Mouse (Mus musculus) liver, embryonic 12.5 days (tissue): ENCODE data around the gene Vps13a. TPM values are rescaled to one million over a fixed set of nuclear protein-coding genes. Genes with fewer than 3 reads are reported as not detected.

Experiments used
- ATAC-seq: fragments of 200-750 bp; cut with Nextera tagmentation; 2 replicates; pipeline ENCODE4 v1.8.0; 2017; ENCODE audit warnings: moderate number of reproducible peaks, mild to moderate bottlenecking, moderate library complexity
- H3K27ac ChIP-seq: fragments of 300-500 bp; sonication (generic); 2 replicates; pipeline ENCODE4 v1.5.1; 2016; ENCODE audit warnings: mild to moderate bottlenecking
- H3K27me3 ChIP-seq: fragments of 300-500 bp; sonication (generic); replicated peaks from 2 replicates; pipeline ENCODE4 v1.6.1; 2016; ENCODE audit warnings: mild to moderate bottlenecking, moderate library complexity
- H3K36me3 ChIP-seq: fragments of 300-500 bp; sonication (generic); 2 replicates; pipeline ENCODE4 v1.6.1; 2016; ENCODE audit warnings: mild to moderate bottlenecking, moderate library complexity
- H3K4me1 ChIP-seq: fragments of 300-500 bp; sonication (generic); 2 replicates; pipeline ENCODE4 v1.6.1; 2016
- H3K4me2 ChIP-seq: fragments of 300-500 bp; sonication (generic); 2 replicates; pipeline ENCODE4 v1.6.1; 2016; ENCODE audit warnings: mild to moderate bottlenecking, moderate library complexity
- H3K4me3 ChIP-seq: fragments of 300-500 bp; sonication (generic); 2 replicates; pipeline ENCODE4 v1.5.1; 2016; ENCODE audit warnings: mild to moderate bottlenecking, moderate library complexity
- H3K9ac ChIP-seq: fragments of 300-500 bp; sonication (generic); 2 replicates; pipeline ENCODE4 v1.6.1; 2016; ENCODE audit warnings: mild to moderate bottlenecking, moderate library complexity
- H3K9me3 ChIP-seq: fragments of 300-500 bp; sonication (generic); replicated peaks from 2 replicates; pipeline ENCODE4 v1.6.1; 2016; ENCODE audit warnings: mild to moderate bottlenecking, moderate library complexity
- WGBS: fragments of 180-500 bp; shearing (Covaris S2); methylation state at CpG from one replicate; pipeline ENCODE4 v1.1.7; 2016; ENCODE audit not compliant: insufficient replicate concordance; 5-methylcytosine and 5-hydroxymethylcytosine counted together
- polyA plus RNA-seq: library from polyadenylated mRNA; unstranded; fragments of >200 nt; fragmentation: Nextera tagmentation; extraction: Ambion mirVana; gene quantifications from 2 replicates; pipeline ENCODE4 v1.2.1, GENCODE M21; 2016

Gene Vps13a
- polyA plus RNA-seq, 1 experiment from 2014 or later: 10.0 TPM

DNA sequence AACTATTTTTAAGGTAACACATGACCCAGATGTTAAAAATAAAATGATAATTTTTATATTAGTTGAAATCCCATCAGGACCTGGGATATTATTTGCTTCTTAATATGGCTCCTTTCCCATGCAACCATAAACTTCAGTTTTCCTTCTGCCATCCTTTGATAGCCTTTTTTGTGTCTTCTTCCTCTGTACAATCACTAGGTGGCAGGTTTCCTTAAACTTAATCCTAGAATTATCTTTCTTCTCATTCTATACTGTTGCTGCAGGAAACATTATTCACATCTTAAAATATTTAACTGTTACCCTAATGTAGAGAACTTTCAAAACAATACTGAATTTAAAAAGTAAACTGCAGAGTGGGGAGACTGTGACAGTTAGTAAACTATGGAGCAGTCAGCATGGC is 24.9 kb downstream of the Vps13a start:
- H3K9ac ChIP-seq: no peak overlapping the region
- H3K4me2 ChIP-seq: no peak overlapping the region
- no peaks in the 10 kb centered on the region for H3K27me3 ChIP-seq
- H3K4me1 ChIP-seq: peaks cover 7% of the 10 kb centered on the region; the same call in 1 of the 2 replicates
- H3K9me3 ChIP-seq: no peaks in the 10 kb centered on the region
- H3K36me3 ChIP-seq: peaks cover 22% of the 10 kb centered on the region
- no peak overlapping the region for H3K4me3 ChIP-seq
- ATAC-seq: no peak
- no peak overlapping the region for H3K27ac ChIP-seq

DNA sequence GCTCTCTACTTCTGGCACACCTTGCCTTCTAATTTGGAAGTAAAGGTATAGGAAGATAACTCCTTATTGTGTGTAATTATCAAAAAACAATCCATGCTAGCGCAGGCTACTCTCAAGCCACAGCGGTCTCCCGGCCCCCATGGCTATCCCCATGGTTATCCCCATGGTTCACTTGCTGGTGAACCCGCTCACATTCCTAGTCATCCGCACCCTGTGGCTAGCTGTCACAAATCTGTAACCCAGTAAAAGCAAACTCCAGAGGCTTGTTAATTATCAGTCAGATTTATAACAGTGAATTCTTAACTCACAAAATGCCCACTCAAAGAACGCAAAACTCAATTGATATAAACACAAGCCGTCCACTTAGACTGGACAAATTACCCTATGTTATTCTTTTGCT is 25.5 kb downstream of the Vps13a start:
- peaks cover 7% of the 10 kb centered on the region; the same call in 1 of the 2 replicates for H3K4me1 ChIP-seq
- ATAC-seq: no peak
- WGBS: 89% methylated on average over 7 of the region's 7 CpGs

DNA sequence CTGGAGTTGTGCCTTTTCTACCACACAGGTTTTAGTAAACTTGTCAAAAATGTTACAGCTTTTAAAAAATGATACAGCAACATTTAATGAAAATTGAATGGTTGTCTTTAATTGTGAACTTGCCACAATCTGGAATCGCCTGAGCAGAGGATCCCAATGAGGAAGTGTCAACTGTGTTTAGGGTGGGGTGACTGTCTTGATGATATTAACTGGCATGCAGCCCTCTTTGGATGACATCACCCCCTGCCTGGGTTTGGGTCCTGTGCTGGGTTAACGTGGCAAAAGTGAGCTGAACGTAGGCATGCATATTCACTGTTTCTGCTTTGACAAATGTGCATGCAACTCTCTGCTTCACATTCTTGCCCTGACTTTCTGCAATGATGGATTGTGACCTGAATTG is 27.6 kb downstream of the Vps13a start:
- 82% methylated on average over 3 of the region's 3 CpGs for WGBS
- H3K27ac ChIP-seq: no peak overlapping the region
- no peaks in the 10 kb centered on the region for H3K9me3 ChIP-seq
- no peak overlapping the region for H3K4me3 ChIP-seq
- H3K4me2 ChIP-seq: no peak overlapping the region
- no peak for ATAC-seq
- no peaks in the 10 kb centered on the region for H3K27me3 ChIP-seq
- H3K4me1 ChIP-seq: peaks cover 7% of the 10 kb centered on the region; the same call in 1 of the 2 replicates
- peaks cover 22% of the 10 kb centered on the region for H3K36me3 ChIP-seq
- no peak overlapping the region for H3K9ac ChIP-seq

More for the DNA sequence above, 25.5 kb downstream of the Vps13a start:
- no peak overlapping the region for H3K4me2 ChIP-seq
- H3K9ac ChIP-seq: no peak overlapping the region
- no peak overlapping the region for H3K4me3 ChIP-seq
- H3K9me3 ChIP-seq: no peaks in the 10 kb centered on the region
- no peaks in the 10 kb centered on the region for H3K27me3 ChIP-seq
- peaks cover 22% of the 10 kb centered on the region for H3K36me3 ChIP-seq
- no peak overlapping the region for H3K27ac ChIP-seq

DNA sequence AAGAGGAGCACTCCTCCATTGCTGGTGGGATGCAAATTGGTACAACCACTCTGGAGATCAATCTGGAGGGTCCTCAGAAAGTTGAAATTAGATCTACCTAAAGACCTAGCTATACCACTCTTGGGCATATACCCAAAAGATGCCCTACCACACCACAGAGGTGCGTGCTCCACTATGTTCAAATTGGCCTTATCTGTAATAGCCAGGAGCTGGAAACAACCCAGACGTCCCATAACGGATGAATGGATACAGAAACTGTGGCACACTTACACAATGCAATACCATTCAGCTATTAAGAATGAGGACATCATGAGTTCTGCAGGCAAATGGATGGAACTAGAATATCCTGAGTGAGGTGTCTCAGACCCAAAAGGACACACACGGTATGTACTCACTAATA is 43.9 kb downstream of the Vps13a start:
- H3K27ac ChIP-seq: no peak overlapping the region
- H3K27me3 ChIP-seq: no peaks in the 10 kb centered on the region
- no peak overlapping the region for H3K4me3 ChIP-seq
- no peak for ATAC-seq
- WGBS: 78% methylated on average over 4 of the region's 4 CpGs
- no peaks in the 10 kb centered on the region for H3K9me3 ChIP-seq
- no peak overlapping the region for H3K9ac ChIP-seq
- H3K4me2 ChIP-seq: no peak overlapping the region
- H3K4me1 ChIP-seq: no peaks in the 10 kb centered on the region; the same call in 1 of the 2 replicates
- peaks cover 23% of the 10 kb centered on the region for H3K36me3 ChIP-seq

DNA sequence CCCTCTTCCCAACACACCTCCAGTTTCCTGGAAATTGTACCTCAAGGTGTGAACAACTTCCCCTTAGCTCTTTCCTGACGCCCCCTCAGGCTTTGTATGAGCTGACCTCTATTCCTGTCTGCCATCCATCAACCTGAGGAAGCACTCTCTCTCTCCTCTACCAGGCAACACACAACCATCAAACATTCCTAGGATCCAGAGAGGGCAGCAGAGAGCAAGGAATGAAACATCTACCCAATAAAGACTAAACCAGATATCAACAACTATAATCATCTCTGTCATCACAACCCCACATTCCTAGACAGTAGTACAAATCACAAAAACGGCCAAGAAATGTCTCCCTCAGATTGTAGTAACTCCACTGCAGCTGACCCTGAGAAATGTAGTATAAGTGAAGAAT is 52.0 kb downstream of the Vps13a start:
- Histone ChIP-seq H3K4me2 (no peak overlapping the region), H3K27me3 (no peaks in the 10 kb centered on the region), H3K9ac (no peak overlapping the region), H3K9me3 (no peaks in the 10 kb centered on the region), H3K4me3 (no peak overlapping the region), H3K27ac (no peak overlapping the region), H3K36me3 (peaks cover 17% of the 10 kb centered on the region), H3K4me1 (no peaks in the 10 kb centered on the region)
- WGBS: 58% methylated on average over 2 of the region's 2 CpGs
- no peak for ATAC-seq

DNA sequence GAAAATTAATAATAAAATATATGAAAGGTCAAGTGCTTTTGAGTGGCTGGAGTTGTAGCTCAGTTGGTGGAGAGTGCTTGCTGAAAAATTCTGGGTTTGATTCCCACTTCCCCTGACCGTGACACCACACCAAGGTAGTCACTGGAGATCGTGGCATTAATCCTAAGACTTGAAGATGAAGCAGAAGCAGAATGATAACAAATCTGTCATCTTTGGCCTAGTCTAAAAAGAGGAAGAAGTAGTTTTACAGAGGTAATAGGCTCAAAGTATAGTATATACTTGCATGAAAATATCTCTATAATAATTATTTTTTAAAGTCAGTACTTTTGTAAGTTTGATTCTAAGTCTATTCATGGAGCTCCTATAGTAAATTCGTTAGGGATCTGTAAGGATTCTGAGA is 65.5 kb downstream of the Vps13a start:
- H3K4me3 ChIP-seq: no peak overlapping the region
- peaks cover 13% of the 10 kb centered on the region for H3K36me3 ChIP-seq
- no peak overlapping the region for H3K4me2 ChIP-seq
- H3K4me1 ChIP-seq: no peaks in the 10 kb centered on the region
- no peaks in the 10 kb centered on the region for H3K27me3 ChIP-seq
- no peaks in the 10 kb centered on the region for H3K9me3 ChIP-seq
- 71% methylated on average over 3 of the region's 3 CpGs for WGBS
- no peak overlapping the region for H3K9ac ChIP-seq
- no peak overlapping the region for H3K27ac ChIP-seq
- no peak for ATAC-seq

DNA sequence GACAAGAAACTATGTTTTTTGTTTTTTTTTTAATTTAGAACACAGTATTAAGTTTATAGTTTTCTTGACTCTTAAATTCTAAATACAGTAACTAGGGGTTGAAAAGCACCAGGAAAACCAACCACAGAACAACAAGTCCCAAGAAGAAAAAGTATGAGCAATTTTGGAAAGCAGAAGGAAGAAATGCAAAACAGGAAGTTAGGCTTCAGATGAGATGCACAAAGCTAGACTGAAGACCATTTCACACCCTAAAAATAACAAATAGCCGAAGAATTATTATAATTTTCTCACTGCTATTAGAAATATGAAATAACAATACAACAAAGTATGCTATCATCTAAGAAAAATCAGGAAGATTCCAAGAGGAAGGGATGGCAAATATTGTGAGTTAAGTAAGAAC is 78.9 kb downstream of the Vps13a start:
- ATAC-seq: no peak
- Histone ChIP-seq H3K27me3 (no peaks in the 10 kb centered on the region), H3K9ac (no peak overlapping the region), H3K4me3 (no peak overlapping the region), H3K4me1 (no peaks in the 10 kb centered on the region), H3K27ac (no peak overlapping the region), H3K9me3 (no peaks in the 10 kb centered on the region), H3K36me3 (0 out of 2 replicates have a peak, but pooled peaks cover 3% of the 10 kb centered on the region), H3K4me2 (no peak overlapping the region)
- WGBS: 53% methylated on average over 1 of the region's 1 CpGs

DNA sequence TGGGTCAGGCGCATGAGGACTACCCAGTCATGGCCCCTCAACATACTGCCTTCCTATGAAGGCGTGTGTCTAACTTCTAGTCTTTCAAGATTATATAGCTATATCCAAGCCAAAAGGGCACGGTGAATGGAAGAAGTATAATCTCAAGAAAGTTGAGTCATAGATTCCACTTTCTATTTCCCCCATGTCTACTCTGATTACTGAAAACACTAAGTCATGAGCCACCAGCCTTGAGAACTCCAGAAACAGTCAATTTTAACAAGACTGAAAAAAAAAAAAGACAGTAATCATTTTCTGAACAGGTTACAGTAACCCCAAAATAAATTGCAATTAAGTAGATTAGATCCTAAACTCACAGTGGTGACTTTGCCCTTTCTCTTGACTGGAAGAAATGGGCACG is 95.8 kb downstream of the Vps13a start:
- no peak overlapping the region for H3K4me2 ChIP-seq
- no peaks in the 10 kb centered on the region for H3K4me1 ChIP-seq
- H3K9ac ChIP-seq: no peak overlapping the region
- H3K9me3 ChIP-seq: no peaks in the 10 kb centered on the region
- 87% methylated on average over 4 of the region's 4 CpGs for WGBS
- H3K27ac ChIP-seq: no peak overlapping the region
- H3K27me3 ChIP-seq: no peaks in the 10 kb centered on the region
- ATAC-seq: no peak
- H3K36me3 ChIP-seq: peaks cover 28% of the 10 kb centered on the region
- no peak overlapping the region for H3K4me3 ChIP-seq

DNA sequence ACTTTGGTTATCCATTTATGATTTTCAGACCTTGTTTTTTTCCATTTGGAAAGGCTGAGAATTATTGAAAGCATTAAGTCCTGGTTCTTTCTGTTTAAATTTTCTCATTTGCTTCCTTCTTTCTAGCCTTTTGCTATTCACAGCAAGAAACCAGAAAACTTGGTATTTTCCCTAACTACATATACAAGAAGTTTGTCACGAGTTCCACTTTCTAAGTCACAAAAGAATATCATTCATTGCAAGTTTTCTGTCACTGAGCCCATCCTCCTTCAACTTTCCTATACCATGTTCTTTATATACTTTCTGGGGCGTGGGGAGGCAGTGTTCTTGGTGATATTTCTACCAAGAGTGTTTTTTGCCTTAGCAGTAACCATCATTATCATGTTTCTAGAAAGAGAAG is 96.5 kb downstream of the Vps13a start:
- no peak overlapping the region for H3K4me2 ChIP-seq
- H3K27ac ChIP-seq: no peak overlapping the region
- no peak for ATAC-seq
- H3K27me3 ChIP-seq: no peaks in the 10 kb centered on the region
- WGBS: 74% methylated on average over 2 of the region's 2 CpGs
- H3K4me3 ChIP-seq: no peak overlapping the region
- peaks cover 25% of the 10 kb centered on the region for H3K36me3 ChIP-seq
- H3K4me1 ChIP-seq: no peaks in the 10 kb centered on the region
- H3K9me3 ChIP-seq: no peaks in the 10 kb centered on the region
- no peak overlapping the region for H3K9ac ChIP-seq

DNA sequence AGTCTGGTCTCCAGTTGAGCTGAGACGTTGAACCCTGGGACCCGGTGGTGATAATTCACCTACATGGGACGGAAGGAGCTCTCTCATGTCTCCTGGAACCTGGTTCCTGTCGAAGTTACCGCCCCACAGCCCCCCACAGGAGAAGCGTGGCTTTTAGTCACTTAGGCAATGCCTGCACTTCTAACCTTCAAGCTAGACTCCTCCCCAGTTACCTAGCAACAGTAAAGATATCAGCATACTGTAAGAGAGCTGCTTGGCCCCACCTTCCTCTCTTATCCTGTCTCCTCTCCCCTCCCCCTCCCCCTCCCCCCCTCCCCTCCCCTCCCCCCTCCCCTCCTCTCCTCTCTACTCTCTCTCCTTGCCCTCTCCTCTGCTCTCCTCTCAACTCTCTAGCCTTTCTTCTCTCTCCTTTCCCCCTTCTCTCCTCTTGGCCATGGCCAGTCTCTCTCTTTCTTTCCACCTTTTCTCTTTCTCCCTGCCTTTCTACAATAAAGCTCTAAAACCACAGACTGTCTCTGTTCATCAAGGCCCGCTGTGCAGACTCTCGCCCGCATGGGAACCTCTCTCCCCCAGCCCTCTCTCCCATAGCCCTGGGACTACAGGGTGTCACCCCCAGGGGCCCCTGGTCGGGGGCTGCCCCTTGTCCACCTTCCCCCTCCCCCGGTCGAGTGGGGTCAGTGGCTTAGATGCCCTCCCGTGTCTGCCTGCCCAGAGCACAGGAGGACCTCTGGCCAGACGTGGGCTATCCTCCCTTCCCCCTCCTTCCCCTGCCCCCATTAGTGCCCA is 154.9 kb downstream of the Vps13a start:
- ATAC-seq: peak; percentile 99
- peak overlapping the region; percentile 25; the same call in 1 of the 2 replicates for H3K27ac ChIP-seq
- H3K27me3 ChIP-seq: no peaks in the 10 kb centered on the region
- H3K4me1 ChIP-seq: peaks cover 25% of the 10 kb centered on the region
- H3K9me3 ChIP-seq: no peaks in the 10 kb centered on the region
- peak overlapping the region; percentile 44; the same call in 1 of the 2 replicates for H3K9ac ChIP-seq
- H3K4me3 ChIP-seq: no peak overlapping the region
- H3K36me3 ChIP-seq: 0 out of 2 replicates have a peak, but pooled peaks cover 4% of the 10 kb centered on the region
- peak overlapping the region; percentile 63 for H3K4me2 ChIP-seq
- 16% methylated on average over 14 of the region's 14 CpGs for WGBS

DNA sequence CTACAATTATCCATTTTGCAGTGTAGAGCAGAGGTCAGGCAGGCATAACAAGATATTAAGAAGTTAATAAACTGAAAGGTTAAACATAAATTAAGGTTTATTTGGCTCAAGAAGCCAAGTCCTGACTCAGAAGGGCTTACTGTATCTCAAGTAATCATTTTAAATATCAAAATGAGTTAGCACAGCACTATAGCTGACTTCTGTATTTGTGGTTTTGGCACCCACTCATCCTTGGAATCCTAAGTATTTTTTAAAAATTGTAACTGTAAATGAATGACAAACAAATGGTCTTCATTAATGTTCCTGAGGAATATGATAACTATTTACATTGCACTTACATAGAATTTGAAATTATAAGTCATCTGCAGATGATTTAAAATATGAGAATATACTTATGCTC is 155.7 kb downstream of the Vps13a start:
- H3K27me3 ChIP-seq: no peaks in the 10 kb centered on the region
- ATAC-seq: no peak

DNA sequence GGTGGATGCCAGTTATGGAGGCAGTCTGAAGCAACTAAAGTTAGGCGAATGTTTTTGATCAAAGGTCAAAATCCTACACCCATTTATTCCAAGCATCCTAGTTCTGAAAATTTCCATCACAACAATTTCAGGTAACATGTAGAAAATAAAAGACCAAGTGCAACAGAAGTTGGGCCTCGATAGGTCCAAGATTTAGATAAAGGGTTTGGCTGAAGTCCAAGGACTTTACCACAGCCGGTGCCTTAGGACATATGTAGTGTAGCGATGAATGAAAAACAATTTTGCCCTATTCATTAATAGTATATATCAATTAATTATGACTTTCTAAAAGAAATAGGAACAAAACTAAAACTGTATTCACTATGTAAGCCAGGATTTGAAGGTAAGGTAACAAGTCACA is 157.6 kb downstream of the Vps13a start:
- H3K4me3 ChIP-seq: no peak overlapping the region
- no peaks in the 10 kb centered on the region for H3K27me3 ChIP-seq
- H3K4me2 ChIP-seq: no peak overlapping the region
- 81% methylated on average over 4 of the region's 4 CpGs for WGBS
- peaks cover 12% of the 10 kb centered on the region; the same call in 1 of the 2 replicates for H3K36me3 ChIP-seq
- peaks cover 25% of the 10 kb centered on the region for H3K4me1 ChIP-seq
- no peak overlapping the region for H3K27ac ChIP-seq
- ATAC-seq: no peak
- no peaks in the 10 kb centered on the region for H3K9me3 ChIP-seq
- no peak overlapping the region for H3K9ac ChIP-seq

More for the DNA sequence above, 155.7 kb downstream of the Vps13a start:
- Histone ChIP-seq H3K36me3 (0 out of 2 replicates have a peak, but pooled peaks cover 4% of the 10 kb centered on the region), H3K4me3 (no peak overlapping the region), H3K9me3 (no peaks in the 10 kb centered on the region), H3K27ac (no peak overlapping the region), H3K9ac (no peak overlapping the region), H3K4me2 (peak overlapping the region; percentile 63), H3K4me1 (peaks cover 25% of the 10 kb centered on the region)

DNA sequence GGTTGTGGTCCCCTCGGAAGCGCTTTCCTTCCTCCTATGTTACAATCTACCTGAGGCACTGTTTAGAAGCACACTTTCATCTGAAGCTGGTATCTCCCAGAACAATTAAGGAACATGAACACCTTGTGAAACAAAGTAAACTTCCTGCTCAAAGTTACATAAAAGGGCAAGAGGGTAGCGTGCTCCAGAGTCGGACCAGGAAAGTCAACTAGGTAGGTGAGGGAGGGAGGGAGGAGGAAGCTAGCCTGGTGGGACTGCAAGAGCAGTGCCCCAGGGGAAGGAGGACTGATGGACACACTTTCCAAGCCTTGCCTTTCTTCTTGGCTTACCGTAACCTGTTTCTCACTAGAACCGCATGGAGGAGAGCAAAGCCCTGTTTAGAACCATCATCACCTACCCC is 173.1 kb downstream of the Vps13a start:
- Histone ChIP-seq H3K36me3 (0 out of 2 replicates have a peak, but pooled peaks cover 11% of the 10 kb centered on the region), H3K4me2 (no peak overlapping the region), H3K9ac (no peak overlapping the region), H3K27me3 (no peaks in the 10 kb centered on the region), H3K9me3 (no peaks in the 10 kb centered on the region), H3K27ac (no peak overlapping the region), H3K4me3 (no peak overlapping the region), H3K4me1 (no peaks in the 10 kb centered on the region)
- ATAC-seq: no peak
- 84% methylated on average over 6 of the region's 6 CpGs for WGBS
